Mouse (Mus musculus) intestine, embryonic 16.5 days (tissue): ENCODE data around the gene Alpk1. TPM values are rescaled to one million over a fixed set of nuclear protein-coding genes. Genes with fewer than 3 reads are reported as not detected.

Source experiments
- ATAC-seq: fragments of 200-750 bp; cut with Nextera tagmentation; 2 replicates; pipeline ENCODE4 v1.8.0; 2017; ENCODE audit warnings: moderate TSS enrichment, moderate library complexity
- H3K27ac ChIP-seq: fragments of 300-500 bp; sonication (generic); 2 replicates; pipeline ENCODE4 v1.5.1; 2014; ENCODE audit warnings: mild to moderate bottlenecking, low read length
- H3K27me3 ChIP-seq: fragments of 300-500 bp; sonication (generic); replicated peaks from 2 replicates; pipeline ENCODE4 v1.6.1; 2014; ENCODE audit warnings: low read length, control low read depth, mixed read lengths; ENCODE audit not compliant: control insufficient read depth, insufficient read depth
- H3K36me3 ChIP-seq: fragments of 300-500 bp; sonication (generic); 2 replicates; pipeline ENCODE4 v1.6.1; 2014; ENCODE audit warnings: low read length, control low read depth; ENCODE audit not compliant: control insufficient read depth, insufficient read depth
- H3K4me1 ChIP-seq: fragments of 300-500 bp; sonication (generic); 2 replicates; pipeline ENCODE4 v1.6.1; 2014; ENCODE audit warnings: low read length, control low read depth, mixed read lengths; ENCODE audit not compliant: control insufficient read depth, insufficient read depth
- H3K4me2 ChIP-seq: fragments of 300-500 bp; sonication (generic); 2 replicates; pipeline ENCODE4 v1.6.1; 2014; ENCODE audit warnings: low read depth, low read length, control low read depth
- H3K4me3 ChIP-seq: fragments of 300-500 bp; sonication (generic); 2 replicates; pipeline ENCODE4 v1.5.1; 2014; ENCODE audit warnings: mild to moderate bottlenecking, low read length
- H3K9ac ChIP-seq: fragments of 300-500 bp; sonication (generic); 2 replicates; pipeline ENCODE4 v1.6.1; 2014; ENCODE audit warnings: low read depth, low read length
- H3K9me3 ChIP-seq: fragments of 300-500 bp; sonication (generic); 2 replicates; pipeline ENCODE4 v1.6.1; 2016; ENCODE audit warnings: low read length, control low read depth; ENCODE audit not compliant: control insufficient read depth
- WGBS: fragments of 180-500 bp; shearing (Covaris S2); extraction: QIAGEN DNeasy Blood & Tissue Kit; methylation state at CpG from one replicate; pipeline ENCODE4 v1.1.7; 2014; 5-methylcytosine and 5-hydroxymethylcytosine counted together
- polyA plus RNA-seq: library from polyadenylated mRNA; unstranded; fragments of >200 nt; fragmentation: Nextera tagmentation; extraction: Ambion mirVana; gene quantifications from 2 replicates; pipeline ENCODE4 v1.2.1, GENCODE M21; 2015

Gene Alpk1
- polyA plus RNA-seq, 1 experiment from 2014 or later = 1.6 TPM

- WGBS = 87% methylated on average over 6 of the region's 6 CpGs
- H3K4me3 ChIP-seq = no peak overlapping the region
- no peak overlapping the region for H3K9ac ChIP-seq
- no peaks in the 10 kb centered on the region for H3K36me3 ChIP-seq
- no peak for ATAC-seq
- no peaks in the 10 kb centered on the region for H3K4me1 ChIP-seq
- H3K27me3 ChIP-seq = no peaks in the 10 kb centered on the region
- no peaks in the 10 kb centered on the region for H3K9me3 ChIP-seq
- H3K4me2 ChIP-seq = no peak overlapping the region
- no peak overlapping the region for H3K27ac ChIP-seq
These were observed 23.9 kb downstream of the Alpk1 start for GRCm38 (mm10) chr3:127756458-127756857.

GRCm38 (mm10) chr3:127749981-127750562 lies 30.3 kb downstream of the Alpk1 start:
- no peak overlapping the region for H3K9ac ChIP-seq
- no peak overlapping the region for H3K4me3 ChIP-seq
- no peaks in the 10 kb centered on the region for H3K4me1 ChIP-seq
- H3K9me3 ChIP-seq = no peaks in the 10 kb centered on the region
- 20% methylated on average over 12 of the region's 12 CpGs for whole genome bisulfite sequencing
- ATAC-seq = no peak
- H3K4me2 ChIP-seq = peak overlapping the region; percentile 9; the same call in 1 of the 2 replicates
- no peak overlapping the region for H3K27ac ChIP-seq
- H3K36me3 ChIP-seq = no peaks in the 10 kb centered on the region
- 0 out of 2 replicates have a peak, but pooled peaks cover 12% of the 10 kb centered on the region for H3K27me3 ChIP-seq

DNA sequence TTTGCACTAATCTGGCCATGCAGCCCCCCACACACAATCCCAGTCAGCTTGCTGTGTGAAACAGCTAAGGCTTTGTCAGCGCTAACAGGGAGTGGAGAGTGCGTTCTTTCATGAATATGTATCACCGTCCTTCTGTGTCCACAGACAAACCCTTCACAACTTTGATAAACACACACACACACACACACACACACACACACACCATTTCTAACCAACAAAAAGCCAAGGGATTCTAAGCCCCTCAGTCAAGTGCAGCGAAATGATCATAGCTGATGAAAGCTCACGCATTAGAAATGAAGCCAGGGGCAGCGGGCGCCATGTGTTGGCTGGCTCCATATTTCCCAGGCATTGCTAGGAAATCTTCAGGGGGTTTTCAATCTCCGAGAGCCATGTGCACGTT lies 31.1 kb downstream of the Alpk1 start:
- Histone ChIP-seq H3K36me3 (no peaks in the 10 kb centered on the region), H3K4me3 (no peak overlapping the region), H3K27ac (no peak overlapping the region), H3K9ac (no peak overlapping the region), H3K4me1 (no peaks in the 10 kb centered on the region), H3K27me3 (0 out of 2 replicates have a peak, but pooled peaks cover 12% of the 10 kb centered on the region), H3K4me2 (no peak overlapping the region), H3K9me3 (no peaks in the 10 kb centered on the region)
- 38% methylated on average over 9 of the region's 9 CpGs for WGBS
- ATAC-seq = no peak

GRCm38 (mm10) chr3:127748644-127749043 lies 31.7 kb downstream of the Alpk1 start:
- Histone ChIP-seq H3K4me1 (no peaks in the 10 kb centered on the region), H3K27ac (no peak overlapping the region), H3K9me3 (no peaks in the 10 kb centered on the region), H3K4me3 (no peak overlapping the region), H3K36me3 (no peaks in the 10 kb centered on the region), H3K27me3 (0 out of 2 replicates have a peak, but pooled peaks cover 12% of the 10 kb centered on the region), H3K9ac (no peak overlapping the region), H3K4me2 (no peak overlapping the region)
- ATAC-seq = no peak
- WGBS = 60% methylated on average over 4 of the region's 4 CpGs

GRCm38 (mm10) chr3:127745911-127746640 lies 34.3 kb downstream of the Alpk1 start:
- Histone ChIP-seq H3K4me1 (no peaks in the 10 kb centered on the region), H3K27ac (no peak overlapping the region), H3K27me3 (0 out of 2 replicates have a peak, but pooled peaks cover 12% of the 10 kb centered on the region), H3K4me2 (no peak overlapping the region), H3K9me3 (no peaks in the 10 kb centered on the region), H3K9ac (no peak overlapping the region), H3K36me3 (no peaks in the 10 kb centered on the region), H3K4me3 (no peak overlapping the region)
- WGBS = 23% methylated on average over 16 of the region's 16 CpGs
- ATAC-seq = no peak

DNA sequence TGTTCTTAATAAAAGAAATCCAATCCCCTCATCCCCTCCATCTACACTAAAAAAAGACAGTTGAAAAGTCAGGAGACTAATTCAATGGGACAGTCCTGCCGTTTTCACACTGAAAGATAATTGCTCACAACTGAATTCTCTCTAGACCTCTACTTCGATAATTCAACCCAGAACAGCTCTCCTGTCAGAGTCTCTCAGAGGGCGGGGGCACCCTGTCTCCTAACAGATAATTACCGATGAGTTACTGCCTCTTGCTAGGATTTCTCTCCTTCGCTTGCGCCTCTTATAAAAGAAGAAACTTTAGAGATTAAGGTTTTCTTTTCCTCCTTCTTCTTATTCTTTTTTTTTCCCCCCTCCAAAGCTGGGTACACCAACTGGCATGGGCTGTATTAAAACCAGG lies 34.8 kb downstream of the Alpk1 start:
- 26% methylated on average over 6 of the region's 6 CpGs for WGBS
- ATAC-seq = no peak
- H3K36me3 ChIP-seq = no peaks in the 10 kb centered on the region
- H3K9ac ChIP-seq = no peak overlapping the region
- no peaks in the 10 kb centered on the region for H3K9me3 ChIP-seq
- no peak overlapping the region for H3K4me3 ChIP-seq
- no peaks in the 10 kb centered on the region for H3K4me1 ChIP-seq
- no peak overlapping the region for H3K27ac ChIP-seq
- no peak overlapping the region for H3K4me2 ChIP-seq
- 0 out of 2 replicates have a peak, but pooled peaks cover 12% of the 10 kb centered on the region for H3K27me3 ChIP-seq

DNA sequence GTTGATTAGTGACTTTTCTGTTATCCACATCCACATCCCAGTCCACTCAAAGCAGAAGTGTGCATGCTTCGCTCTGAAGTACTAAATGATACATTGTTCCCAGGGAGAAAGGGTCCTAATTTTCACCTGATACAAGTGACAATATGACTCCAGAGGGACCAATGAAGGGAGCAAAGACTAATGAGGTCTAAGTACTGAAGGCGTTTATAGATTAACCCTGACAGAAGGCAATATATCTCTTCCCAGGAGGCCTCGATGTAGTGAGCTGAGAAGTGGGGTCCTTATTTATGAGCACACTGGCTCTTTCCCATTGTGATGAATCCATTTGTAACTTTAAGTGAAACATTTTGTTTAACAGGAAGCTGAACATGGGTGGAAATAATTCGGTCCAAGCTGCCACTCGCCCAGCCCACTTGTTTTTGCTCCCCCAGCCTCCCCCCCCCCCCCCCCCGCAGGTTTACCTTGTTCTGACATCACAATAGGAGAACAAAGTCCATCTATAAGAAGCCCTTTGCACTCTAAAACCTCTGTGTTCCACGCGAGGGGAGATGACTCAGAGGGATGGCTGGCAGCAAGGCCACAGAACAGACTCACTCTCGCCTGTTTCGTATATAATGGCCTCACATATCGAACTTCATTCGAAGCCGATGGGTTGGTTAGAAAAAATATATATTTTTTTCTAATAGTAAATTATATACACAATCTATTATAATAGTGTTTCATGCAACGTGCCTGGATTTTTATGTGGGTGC lies 36.5 kb downstream of the Alpk1 start:
- peak; percentile 80 for ATAC-seq
- no peaks in the 10 kb centered on the region for H3K4me1 ChIP-seq
- 72% methylated on average over 13 of the region's 14 CpGs for WGBS
- no peak overlapping the region for H3K4me3 ChIP-seq
- no peak overlapping the region for H3K27ac ChIP-seq
- no peak overlapping the region for H3K4me2 ChIP-seq
- 0 out of 2 replicates have a peak, but pooled peaks cover 9% of the 10 kb centered on the region for H3K27me3 ChIP-seq
- no peak overlapping the region for H3K9ac ChIP-seq
- no peaks in the 10 kb centered on the region for H3K36me3 ChIP-seq
- no peaks in the 10 kb centered on the region for H3K9me3 ChIP-seq

- WGBS = 97% methylated on average over 3 of the region's 3 CpGs
- no peak overlapping the region for H3K27ac ChIP-seq
- no peak overlapping the region for H3K4me3 ChIP-seq
These were observed 38.9 kb downstream of the Alpk1 start for GRCm38 (mm10) chr3:127741473-127741872.

DNA sequence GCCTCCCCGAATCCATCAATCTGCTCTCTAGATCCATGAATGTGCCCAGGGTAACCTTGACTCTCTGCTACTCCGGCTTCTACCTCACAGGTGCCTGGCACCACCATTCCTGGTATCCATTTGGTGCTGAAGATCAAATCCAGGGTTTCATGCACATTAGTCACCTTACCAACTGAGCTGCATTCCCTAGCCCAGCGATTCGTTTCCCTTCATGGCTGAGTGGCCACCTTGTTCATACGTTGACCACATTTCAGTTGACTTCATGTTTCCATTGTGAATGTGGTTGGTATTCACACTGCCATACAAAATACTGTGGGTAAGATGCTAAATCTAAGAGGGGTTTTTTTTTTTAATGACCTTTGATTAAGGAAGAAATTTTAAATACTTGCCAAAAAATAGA lies 42.5 kb downstream of the Alpk1 start:
- H3K36me3 ChIP-seq = no peaks in the 10 kb centered on the region
- 84% methylated on average over 5 of the region's 5 CpGs for WGBS
- no peak overlapping the region for H3K4me2 ChIP-seq
- no peaks in the 10 kb centered on the region for H3K4me1 ChIP-seq
- H3K4me3 ChIP-seq = no peak overlapping the region
- H3K27ac ChIP-seq = no peak overlapping the region
- no peaks in the 10 kb centered on the region for H3K9me3 ChIP-seq
- H3K27me3 ChIP-seq = no peaks in the 10 kb centered on the region
- no peak overlapping the region for H3K9ac ChIP-seq
- ATAC-seq = no peak

More at GRCm38 (mm10) chr3:127741473-127741872, 38.9 kb downstream of the Alpk1 start:
- Histone ChIP-seq H3K9ac (no peak overlapping the region), H3K9me3 (no peaks in the 10 kb centered on the region), H3K4me1 (no peaks in the 10 kb centered on the region), H3K4me2 (no peak overlapping the region), H3K36me3 (no peaks in the 10 kb centered on the region), H3K27me3 (no peaks in the 10 kb centered on the region)
- no peak for ATAC-seq
